Mouse (Mus musculus): Measurements from ENCODE around the gene Plet1. TPM values are rescaled to one million over a fixed set of nuclear protein-coding genes. Genes with fewer than 3 reads are reported as not detected.

Gene Plet1
- total RNA-seq (2018; cell fraction: chromatin; rRNA removed) = not detected
- 1 to 10 TPM in 1 of 26 experiments, under 1 TPM in 3, not detected in 22; 0.06 to 1.3 (median 0.38) TPM for total RNA-seq (2018; cell fraction: cytosol; rRNA removed)
- under 1 TPM in 3 of 26 experiments, not detected in 23; 0.35 to 0.93 (median 0.36) TPM for total RNA-seq (2018; cell fraction: nucleus; rRNA removed)
- polyA plus RNA-seq (2018) = not detected in 3 replicates

DNA sequence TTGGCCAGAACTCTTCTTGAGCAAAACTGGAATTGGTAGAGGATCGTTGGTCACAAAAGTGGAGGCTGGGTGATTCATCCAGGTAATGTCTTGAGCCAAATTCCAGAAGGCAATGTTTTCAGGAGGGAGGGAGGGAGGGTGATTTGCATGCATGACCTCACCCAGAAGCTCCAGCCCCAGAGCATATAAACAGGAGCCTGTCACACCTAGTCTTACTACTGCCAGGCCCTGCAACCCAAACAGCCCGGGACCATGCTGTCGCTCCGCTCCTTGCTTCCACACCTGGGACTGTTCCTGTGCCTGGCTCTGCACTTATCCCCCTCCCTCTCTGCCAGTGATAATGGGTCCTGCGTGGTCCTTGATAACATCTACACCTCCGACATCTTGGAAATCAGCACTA is at the start of gene Plet1:
Plet1 (plus strand) TSS at position 215 of the 400 bp plus-strand sequence.
- Histone ChIP-seq H3K36me3 (ENCODE audit: inconsistent target) (no peaks in the 10 kb centered on the region), H3K4me3 (ENCODE audit: inconsistent target) (no peak within 1 kb of the TSS), H3K79me2 (ENCODE audit: inconsistent target) (no peaks in the 10 kb centered on the region), H3K27ac (no peak within 1 kb of the TSS)
- 93% methylated on average over 6 of the region's 6 CpGs for WGBS (ENCODE audit: missing documents)

DNA sequence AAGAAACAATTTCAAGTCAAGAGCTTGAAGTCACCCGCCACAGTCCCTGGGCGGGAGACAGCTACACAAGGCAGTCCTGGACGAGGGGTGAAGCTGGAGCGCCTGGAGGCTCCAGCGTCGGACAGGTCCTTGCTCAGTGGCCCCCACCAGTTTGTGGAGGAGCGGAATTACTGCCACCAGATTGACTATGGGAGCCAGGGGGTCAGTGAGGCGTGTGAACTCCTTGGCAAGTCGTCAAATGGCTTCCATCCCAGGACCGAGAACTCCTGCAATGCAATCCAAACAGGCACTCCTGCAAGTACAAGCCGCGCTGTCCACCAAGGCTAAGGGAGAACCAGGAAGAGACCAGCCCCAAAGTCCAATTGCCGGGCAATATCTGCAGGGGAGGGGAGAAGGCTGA is 45.3 kb upstream of the Plet1 start:
- Histone ChIP-seq H3K4me3 (ENCODE audit: inconsistent target) (no peak overlapping the region), H3K27ac (no peak overlapping the region), H3K36me3 (ENCODE audit: inconsistent target) (no peaks in the 10 kb centered on the region), H3K79me2 (ENCODE audit: inconsistent target) (no peaks in the 10 kb centered on the region)
- 94% methylated on average over 13 of the region's 13 CpGs for WGBS (ENCODE audit: missing documents)

DNA sequence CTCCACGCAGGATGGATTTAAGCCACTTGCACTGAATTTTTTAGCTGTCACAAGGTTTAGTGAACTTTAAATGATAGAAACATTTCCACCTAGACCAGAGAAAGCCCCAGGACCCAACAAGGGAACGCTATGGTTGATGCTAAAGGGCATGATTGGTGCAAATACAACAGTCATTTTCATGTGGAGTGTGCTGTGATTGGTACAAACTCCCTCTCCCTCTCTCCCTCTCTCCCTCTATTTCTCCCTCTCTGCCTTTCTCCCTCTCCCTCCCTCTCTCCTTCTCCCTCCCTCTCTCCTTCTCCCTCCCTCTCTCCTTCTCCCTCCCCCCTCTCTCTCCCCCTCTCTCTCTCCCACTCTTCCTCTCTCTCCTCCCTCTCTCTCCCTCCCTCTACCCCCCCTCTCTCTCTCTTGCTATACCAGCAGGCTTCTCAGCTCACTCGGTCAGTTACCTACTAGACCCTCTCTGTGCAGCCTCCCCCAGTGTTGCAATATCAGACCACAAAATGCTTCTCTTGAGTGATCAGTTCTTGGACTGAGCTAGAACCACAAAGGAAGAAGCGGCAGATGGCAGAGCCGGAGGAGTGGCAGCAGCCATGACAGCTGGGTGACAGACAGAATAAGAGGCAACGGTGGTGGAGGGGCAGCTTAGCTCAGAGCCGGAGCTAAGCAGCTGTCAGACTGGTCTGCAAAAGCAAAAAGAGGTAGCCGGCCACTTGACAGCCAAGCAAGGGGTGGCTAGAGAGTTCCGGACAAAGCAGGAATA is 42.7 kb upstream of the Plet1 start:
- WGBS (ENCODE audit: missing documents) = 17% methylated on average over 9 of the region's 9 CpGs
- H3K4me3 ChIP-seq (ENCODE audit: inconsistent target) = no peak overlapping the region
- H3K79me2 ChIP-seq (ENCODE audit: inconsistent target) = no peaks in the 10 kb centered on the region
- H3K27ac ChIP-seq = no peak overlapping the region
- H3K36me3 ChIP-seq (ENCODE audit: inconsistent target) = no peaks in the 10 kb centered on the region

DNA sequence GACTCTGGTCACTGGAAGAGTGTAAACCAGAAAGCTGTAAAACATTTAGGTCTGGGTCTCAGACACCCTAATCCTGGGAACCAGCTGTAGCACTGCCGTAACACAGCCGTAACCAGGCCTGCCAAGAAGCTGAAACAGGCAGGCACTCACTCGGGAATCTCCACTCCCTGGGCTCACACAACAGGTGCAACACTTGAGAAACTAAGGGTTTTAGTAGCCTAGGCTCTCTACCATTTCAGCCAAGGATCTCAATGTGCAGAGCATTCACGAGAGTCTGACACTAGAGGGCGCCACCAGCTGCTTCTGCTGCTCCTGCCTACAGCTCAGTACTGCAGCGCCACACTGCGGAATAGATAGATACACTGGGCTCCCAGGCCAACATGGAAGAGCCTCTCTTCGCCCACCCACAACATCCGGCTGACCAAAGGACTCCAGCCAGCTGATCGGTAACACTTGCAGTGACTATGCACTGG is 42.0 kb upstream of the Plet1 start:
- WGBS (ENCODE audit: missing documents) = 3% methylated on average over 10 of the region's 10 CpGs
- no peak overlapping the region for H3K27ac ChIP-seq
- no peak overlapping the region for H3K4me3 ChIP-seq (ENCODE audit: inconsistent target)
- no peaks in the 10 kb centered on the region for H3K79me2 ChIP-seq (ENCODE audit: inconsistent target)
- no peaks in the 10 kb centered on the region for H3K36me3 ChIP-seq (ENCODE audit: inconsistent target)

DNA sequence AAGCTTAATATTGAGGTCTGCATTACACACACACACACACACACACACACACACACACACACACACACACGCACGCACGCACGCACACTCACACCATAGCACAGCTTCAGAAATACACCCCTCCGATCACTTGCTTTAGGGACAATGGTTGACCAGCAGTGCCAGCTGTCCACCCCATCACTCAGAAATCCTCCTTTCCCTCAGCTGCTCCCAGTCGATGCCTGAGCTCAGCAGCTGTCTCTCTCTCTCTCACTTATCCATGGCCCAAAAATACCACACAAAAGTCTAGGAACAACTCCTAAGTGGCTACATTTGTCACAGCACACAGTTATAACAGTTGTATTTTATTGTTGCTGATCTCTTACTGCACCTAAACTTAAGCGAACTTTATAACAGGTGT is 36.7 kb upstream of the Plet1 start:
- Histone ChIP-seq H3K79me2 (ENCODE audit: inconsistent target) (no peaks in the 10 kb centered on the region), H3K36me3 (ENCODE audit: inconsistent target) (no peaks in the 10 kb centered on the region), H3K4me3 (ENCODE audit: inconsistent target) (no peak overlapping the region), H3K27ac (no peak overlapping the region)
- WGBS (ENCODE audit: missing documents) = 87% methylated on average over 3 of the region's 7 CpGs

DNA sequence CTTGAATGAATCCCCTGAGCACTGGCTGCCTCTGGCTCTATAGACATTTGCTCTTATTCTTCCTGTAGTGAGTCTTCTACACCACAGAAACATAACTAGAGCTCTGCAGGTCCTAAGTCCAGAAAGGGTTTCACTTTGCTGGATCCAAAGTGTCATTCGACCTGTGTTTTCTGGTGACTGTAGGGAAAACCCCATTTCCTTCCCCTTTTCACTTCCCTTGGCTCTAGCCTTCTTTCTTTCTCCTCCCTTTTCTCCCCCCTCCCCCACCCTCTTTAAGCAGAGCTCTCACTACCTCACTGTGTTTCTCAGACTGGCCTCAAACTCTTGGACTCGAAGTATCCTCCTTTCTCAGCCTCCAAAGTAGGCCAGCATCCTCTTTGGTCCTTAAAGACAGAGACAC is 34.8 kb upstream of the Plet1 start:
- H3K27ac ChIP-seq = no peak overlapping the region
- no peaks in the 10 kb centered on the region for H3K36me3 ChIP-seq (ENCODE audit: inconsistent target)
- H3K79me2 ChIP-seq (ENCODE audit: inconsistent target) = no peaks in the 10 kb centered on the region
- 16% methylated on average over 2 of the region's 2 CpGs for WGBS (ENCODE audit: missing documents)
- H3K4me3 ChIP-seq (ENCODE audit: inconsistent target) = no peak overlapping the region

DNA sequence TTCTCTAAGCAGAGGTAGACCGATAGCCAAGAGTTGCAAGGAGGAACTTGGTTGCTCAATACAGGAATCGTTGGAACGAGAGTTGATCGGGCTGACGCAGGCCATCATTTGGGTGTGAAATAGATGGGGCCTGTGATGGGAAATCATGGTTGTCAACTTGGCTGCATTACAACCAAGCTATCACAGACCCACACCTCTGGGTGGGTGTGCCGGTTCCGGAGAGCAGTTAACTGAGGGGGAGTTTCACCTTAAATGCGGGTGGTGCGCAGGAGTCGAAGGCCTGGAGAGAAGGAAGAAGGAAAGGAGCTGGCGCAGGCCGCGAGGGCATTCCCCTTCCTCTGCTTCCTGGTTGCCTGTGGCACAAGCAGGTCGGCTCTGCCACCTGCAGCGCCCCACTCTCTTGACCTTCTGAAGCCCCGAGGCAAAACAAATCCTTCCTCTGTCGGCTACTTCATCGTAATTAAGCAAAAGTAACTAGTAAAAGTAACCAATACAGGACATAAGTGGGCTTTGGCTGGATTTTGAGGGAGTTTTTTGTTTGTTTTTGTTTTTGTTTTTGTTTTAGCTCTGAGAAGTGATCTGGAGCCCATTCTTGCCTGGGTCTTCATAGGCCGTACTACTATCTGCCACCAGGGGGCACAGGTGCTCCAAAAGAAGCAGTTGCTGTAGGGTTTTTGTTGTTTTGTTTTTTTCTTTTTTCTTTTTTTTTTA is 31.7 kb upstream of the Plet1 start:
- Histone ChIP-seq H3K4me3 (ENCODE audit: inconsistent target) (no peak overlapping the region), H3K36me3 (ENCODE audit: inconsistent target) (no peaks in the 10 kb centered on the region), H3K79me2 (ENCODE audit: inconsistent target) (no peaks in the 10 kb centered on the region), H3K27ac (peak overlapping the region; percentile 54)
- 13% methylated on average over 19 of the region's 19 CpGs for WGBS (ENCODE audit: missing documents)

DNA sequence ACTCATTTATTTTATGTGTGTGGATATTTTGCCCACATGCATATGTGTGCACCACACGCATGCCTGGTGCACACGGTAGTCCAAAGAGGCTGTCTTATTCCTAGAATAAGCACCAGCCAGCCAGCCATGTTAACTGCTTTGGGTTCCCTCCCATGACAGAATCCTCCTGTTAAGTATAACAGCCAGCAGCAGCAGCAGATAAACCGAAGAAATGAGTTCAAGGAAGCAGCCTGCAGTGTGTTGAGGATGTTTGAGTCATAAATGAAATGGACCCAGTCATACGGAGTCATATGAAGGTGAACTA is 31.2 kb upstream of the Plet1 start:
- H3K27ac ChIP-seq = no peak overlapping the region
- no peak overlapping the region for H3K4me3 ChIP-seq (ENCODE audit: inconsistent target)
- WGBS (ENCODE audit: missing documents) = 32% methylated on average over 4 of the region's 4 CpGs
- no peaks in the 10 kb centered on the region for H3K79me2 ChIP-seq (ENCODE audit: inconsistent target)
- no peaks in the 10 kb centered on the region for H3K36me3 ChIP-seq (ENCODE audit: inconsistent target)

DNA sequence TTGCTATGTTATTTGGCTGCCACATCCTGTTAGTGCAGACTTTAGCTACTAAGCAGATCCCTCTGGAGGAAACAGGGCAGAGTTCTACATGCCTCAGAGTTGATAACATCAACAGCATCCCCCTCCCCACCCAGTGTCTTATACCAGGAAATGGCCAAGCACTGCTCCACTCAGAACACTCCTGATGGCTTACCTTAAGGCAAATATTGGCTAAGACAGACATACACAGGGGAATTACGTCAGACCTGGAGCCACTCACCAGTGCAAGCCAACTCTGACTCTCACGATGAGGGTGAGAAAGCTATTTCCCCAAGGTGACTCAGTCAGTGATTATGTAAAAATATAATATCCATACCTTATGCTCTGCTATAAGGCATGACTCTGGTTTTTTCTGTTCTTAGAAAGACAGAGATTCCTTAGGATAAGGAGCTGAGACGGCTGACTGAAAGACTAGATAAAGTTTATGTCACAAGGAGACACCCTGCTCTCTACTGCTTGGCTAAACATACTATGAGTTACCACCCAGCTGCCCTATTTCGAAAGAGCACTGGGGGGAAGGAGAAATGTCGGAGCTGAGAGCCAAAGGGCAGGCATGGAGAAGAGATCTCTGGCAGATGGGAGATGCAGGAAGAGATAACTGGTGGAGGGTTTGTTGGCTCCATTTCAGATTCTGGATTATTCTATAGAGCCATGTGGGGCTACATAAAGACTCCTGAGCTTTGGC is 23.8 kb upstream of the Plet1 start:
- no peak overlapping the region for H3K4me3 ChIP-seq (ENCODE audit: inconsistent target)
- no peaks in the 10 kb centered on the region for H3K36me3 ChIP-seq (ENCODE audit: inconsistent target)
- no peak overlapping the region for H3K27ac ChIP-seq
- 45% methylated on average over 5 of the region's 5 CpGs for WGBS (ENCODE audit: missing documents)
- no peaks in the 10 kb centered on the region for H3K79me2 ChIP-seq (ENCODE audit: inconsistent target)

DNA sequence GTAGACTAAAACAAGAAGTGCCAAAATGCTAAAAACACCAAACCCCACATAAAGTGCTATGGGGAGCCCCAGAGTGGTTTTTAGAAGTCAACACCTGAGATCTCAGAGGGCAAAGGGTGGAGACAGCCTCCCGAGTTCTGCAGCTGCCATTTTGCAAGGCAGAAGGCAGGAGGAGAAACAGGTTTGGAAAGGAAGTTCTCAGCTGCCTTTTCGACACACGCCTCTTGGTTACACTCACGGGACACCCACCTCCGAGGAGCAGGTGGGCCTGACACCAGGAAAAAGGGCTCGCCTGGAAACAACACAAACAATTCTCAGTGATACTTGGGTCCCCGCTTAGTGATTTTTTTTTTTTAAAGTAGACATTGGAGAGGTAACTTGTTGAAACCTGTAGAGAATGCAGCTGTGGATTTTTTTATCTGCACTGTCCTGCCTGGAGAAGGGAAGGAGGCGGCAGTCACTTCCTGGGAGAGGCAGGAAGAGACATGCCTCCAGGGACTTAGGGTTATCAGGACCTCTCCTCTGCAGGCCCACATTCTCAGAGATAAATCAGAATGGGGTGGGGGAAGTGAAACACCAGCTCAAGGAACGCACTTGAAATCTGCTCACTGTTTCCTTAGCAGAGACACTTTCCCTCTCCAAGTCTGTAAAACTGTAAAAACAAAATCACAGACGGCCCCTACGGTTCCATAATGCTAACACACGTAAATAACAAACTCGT is 23.0 kb upstream of the Plet1 start:
- Histone ChIP-seq H3K27ac (no peak overlapping the region), H3K36me3 (ENCODE audit: inconsistent target) (no peaks in the 10 kb centered on the region), H3K4me3 (ENCODE audit: inconsistent target) (no peak overlapping the region), H3K79me2 (ENCODE audit: inconsistent target) (no peaks in the 10 kb centered on the region)
- WGBS (ENCODE audit: missing documents) = 67% methylated on average over 13 of the region's 13 CpGs

DNA sequence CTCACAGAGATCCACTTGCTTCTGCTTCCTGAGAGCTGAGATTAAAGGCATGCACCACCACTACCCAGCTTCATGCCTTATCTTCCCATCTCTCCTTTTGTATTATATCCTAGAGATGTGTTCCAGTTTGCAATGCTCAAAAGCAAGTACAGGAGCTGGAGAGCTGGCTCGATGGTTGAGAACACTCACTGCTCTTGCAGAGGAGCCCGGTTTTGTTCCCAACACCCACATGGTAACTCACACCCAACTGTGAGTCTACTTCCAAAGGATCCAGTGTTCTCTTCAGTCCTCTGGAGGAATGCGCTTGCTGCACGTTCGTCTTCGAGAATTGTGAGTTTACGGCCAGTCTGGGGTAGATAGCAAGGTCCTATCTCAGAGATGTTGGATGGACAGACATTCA is 19.0 kb upstream of the Plet1 start:
- WGBS (ENCODE audit: missing documents) = 96% methylated on average over 7 of the region's 7 CpGs
- H3K4me3 ChIP-seq (ENCODE audit: inconsistent target) = no peak overlapping the region
- no peaks in the 10 kb centered on the region for H3K79me2 ChIP-seq (ENCODE audit: inconsistent target)
- H3K36me3 ChIP-seq (ENCODE audit: inconsistent target) = no peaks in the 10 kb centered on the region
- no peak overlapping the region for H3K27ac ChIP-seq

DNA sequence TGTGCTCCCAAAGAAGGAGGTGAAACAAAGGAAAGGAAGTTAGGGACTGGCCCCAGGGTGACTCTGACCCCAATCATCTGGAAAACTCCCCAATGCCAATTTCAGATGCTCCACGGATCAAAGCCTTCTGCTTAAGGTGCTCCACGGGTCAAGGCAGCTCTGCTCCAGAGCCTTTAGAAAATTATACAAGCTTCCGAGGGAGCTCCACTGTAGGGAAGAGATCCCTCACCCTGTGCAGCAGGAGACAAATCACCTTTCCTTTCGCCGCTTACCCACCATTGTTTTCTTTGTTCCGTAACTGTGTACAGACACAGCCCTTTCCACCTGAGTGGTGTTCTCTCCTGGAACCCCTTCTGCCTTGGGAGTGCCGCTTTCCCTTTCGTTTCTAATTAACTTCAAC is 18.6 kb upstream of the Plet1 start:
- H3K27ac ChIP-seq = no peak overlapping the region
- 89% methylated on average over 8 of the region's 8 CpGs for WGBS (ENCODE audit: missing documents)
- no peaks in the 10 kb centered on the region for H3K36me3 ChIP-seq (ENCODE audit: inconsistent target)
- no peaks in the 10 kb centered on the region for H3K79me2 ChIP-seq (ENCODE audit: inconsistent target)
- no peak overlapping the region for H3K4me3 ChIP-seq (ENCODE audit: inconsistent target)

DNA sequence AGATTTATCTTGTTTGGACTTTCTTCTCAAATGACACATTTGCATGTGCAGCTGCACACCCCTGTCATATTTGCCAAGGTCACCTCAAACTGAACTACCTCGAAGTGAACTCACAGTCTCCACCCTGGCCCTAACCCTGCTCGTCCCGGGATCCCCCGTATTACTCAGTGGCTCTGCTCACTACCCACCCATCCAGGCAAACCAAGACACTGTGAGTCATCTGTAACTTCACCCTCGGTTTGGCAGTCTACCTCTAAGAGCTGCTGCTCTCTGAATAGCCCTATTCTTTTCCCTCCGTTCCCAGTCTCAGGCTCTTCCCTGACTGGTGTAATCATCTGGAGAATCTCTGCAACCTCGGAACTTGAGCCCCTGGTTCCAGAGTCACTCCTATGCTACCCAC is 17.7 kb upstream of the Plet1 start:
- Histone ChIP-seq H3K79me2 (ENCODE audit: inconsistent target) (no peaks in the 10 kb centered on the region), H3K36me3 (ENCODE audit: inconsistent target) (no peaks in the 10 kb centered on the region), H3K4me3 (ENCODE audit: inconsistent target) (no peak overlapping the region), H3K27ac (no peak overlapping the region)
- WGBS (ENCODE audit: missing documents) = 70% methylated on average over 7 of the region's 7 CpGs

DNA sequence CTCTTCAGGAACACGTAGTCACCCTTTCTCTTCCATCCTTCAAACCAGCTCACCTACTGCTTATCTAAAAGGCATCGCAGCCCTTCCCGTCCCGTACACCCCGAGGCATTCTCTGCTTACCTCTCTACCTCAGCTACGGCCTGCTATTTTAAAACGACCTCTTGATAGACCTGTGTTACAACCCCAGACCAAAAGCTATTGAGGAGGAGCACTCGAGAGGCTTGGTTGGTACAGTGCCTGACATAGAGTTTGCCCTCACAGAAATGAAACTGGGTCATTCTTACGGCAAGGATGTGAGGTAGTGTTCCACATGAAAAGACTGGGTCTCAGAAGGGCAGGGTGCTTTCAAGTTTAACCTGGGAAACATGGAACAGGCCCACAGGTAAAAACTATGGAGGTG is 17.1 kb upstream of the Plet1 start:
- H3K79me2 ChIP-seq (ENCODE audit: inconsistent target) = no peaks in the 10 kb centered on the region
- no peaks in the 10 kb centered on the region for H3K36me3 ChIP-seq (ENCODE audit: inconsistent target)
- 92% methylated on average over 9 of the region's 9 CpGs for WGBS (ENCODE audit: missing documents)
- H3K27ac ChIP-seq = no peak overlapping the region
- no peak overlapping the region for H3K4me3 ChIP-seq (ENCODE audit: inconsistent target)

Measured in macrophage (primary cell).